Mouse (Mus musculus) embryo, embryonic 10.5 days (tissue): ENCODE data around the gene Fpr1.
A peak's percentile ranks its signal among the peaks of the same experiment; 100 is the strongest.
"Not testable (repeated sequence)": the region's sequence is repeated elsewhere in the genome, so short reads cannot be mapped to it uniquely, and the experiment has no call there.

ENCODE experiments used
- DNase-seq: peaks from one replicate; pipeline ENCODE4 v3.0.0-alpha.2; 2015; ENCODE audit warnings: low spot score

Fpr1 gene

DNA sequence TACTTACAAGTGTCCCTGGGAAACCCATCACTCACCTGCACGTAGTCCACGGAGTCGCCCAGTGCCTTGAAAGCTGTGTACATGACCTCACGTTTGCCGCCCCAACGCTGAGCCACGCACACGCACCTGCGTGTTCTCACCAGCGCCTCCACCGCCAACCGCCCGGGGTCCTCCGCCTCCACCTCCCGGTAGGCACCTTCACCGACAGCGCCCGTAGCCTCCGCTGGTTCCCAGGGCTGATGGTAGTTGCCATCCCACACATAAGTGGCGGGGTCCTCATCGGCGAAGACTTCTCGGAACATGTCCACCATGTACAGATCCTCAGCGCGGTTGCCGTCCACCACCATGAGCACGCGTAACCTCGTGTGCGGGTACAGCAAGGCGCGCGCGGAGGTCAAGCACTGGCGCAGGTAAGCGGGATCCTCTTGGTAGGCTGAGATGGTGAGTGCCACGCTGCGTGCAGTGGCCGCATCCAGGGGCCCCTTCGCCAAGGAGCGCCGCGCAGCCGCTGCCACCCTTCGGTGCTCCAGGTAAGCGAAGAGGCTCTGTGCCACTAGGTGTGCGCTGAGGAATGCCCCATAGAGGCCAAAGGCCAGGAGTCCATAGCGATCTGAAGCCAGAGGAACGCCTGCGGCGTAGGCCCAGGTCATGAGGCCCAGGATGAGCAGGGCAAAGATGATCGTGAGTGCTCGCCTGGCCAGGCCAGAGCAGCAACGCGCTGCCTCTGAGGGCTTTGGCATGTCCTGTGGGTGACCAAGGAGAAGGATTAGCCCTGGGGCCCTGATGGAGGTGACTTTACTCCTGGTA is 33.6 kb downstream of the Fpr1 start:
- DNase-seq = no peak

- no peak for DNase-seq
Observed at GRCm38 (mm10) chr17:17848988-17849387, 34.8 kb downstream of the Fpr1 start.

DNA sequence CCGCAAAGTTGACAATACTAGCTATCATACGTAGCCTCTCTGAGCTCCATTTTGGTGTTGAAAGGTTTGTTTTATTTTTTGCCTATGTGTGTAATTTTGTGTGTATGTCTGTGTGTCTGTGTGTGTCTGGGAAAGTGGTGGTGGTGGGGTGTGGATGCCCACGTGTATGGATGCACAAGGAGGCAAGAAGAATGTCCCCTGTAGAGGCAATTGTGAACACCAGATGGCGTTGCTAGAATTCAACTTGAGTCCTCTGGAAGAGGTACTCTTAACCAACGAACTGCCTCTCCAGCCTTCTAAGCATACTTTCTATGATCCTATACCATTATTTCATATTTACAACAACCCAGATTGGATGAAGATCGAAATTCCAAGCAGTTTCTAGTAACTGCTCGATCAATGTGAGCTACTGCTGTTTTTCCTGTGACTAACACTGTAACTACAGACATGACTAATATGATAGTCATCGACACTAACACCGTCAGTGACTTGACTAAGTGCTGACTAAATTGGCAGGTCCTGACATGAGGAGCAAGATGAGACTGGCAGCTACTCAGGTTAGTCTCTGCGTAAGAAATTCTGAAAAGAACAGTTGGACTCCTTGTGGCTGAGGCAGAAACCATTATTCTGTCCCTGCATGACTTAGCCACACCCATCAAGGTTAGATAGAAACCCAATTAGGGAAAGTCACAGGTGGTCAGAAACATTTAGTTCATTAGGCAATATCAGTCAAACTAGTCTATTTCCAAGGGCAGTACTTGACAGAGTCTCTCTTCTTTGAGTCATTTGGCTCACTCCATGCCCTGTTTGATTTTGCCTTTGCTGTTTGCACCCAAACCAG is 38.3 kb downstream of the Fpr1 start:
- no peak for DNase-seq

DNA sequence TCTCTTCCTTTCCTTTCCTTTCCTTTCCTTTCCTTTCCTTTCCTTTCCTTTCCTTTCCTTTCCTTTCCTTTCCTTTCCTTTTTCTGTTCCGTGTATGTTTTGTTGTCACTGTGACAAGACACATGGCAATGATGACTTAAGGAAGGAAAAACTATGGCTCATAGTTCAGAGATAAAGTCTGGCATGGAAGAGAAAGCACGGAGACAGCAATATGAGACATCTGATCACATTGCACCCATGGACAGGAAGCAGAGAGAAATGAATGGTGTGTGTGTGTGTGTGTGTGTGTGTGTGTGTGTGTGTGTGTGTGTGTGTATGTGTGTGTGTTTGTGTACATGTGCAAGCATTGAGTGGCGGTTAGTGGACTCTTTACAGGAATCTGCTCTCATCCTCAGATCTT is 39.1 kb downstream of the Fpr1 start:
- not testable (repeated sequence) for DNase-seq

GRCm38 (mm10) chr17:17843534-17844261 is 40.0 kb downstream of the Fpr1 start:
- DNase-seq = no peak

- no peak for DNase-seq
Observed at GRCm38 (mm10) chr17:17840796-17841195, 42.9 kb downstream of the Fpr1 start.

- no peak for DNase-seq
Observed at GRCm38 (mm10) chr17:17839276-17839675, 44.5 kb downstream of the Fpr1 start.

- DNase-seq = peak; percentile 95
Observed at GRCm38 (mm10) chr17:17837919-17838701, 45.6 kb downstream of the Fpr1 start.

- peak; percentile 37 for DNase-seq
Observed at GRCm38 (mm10) chr17:17837426-17837825, 46.3 kb downstream of the Fpr1 start.

- no peak for DNase-seq
Observed at GRCm38 (mm10) chr17:17836101-17836500, 47.6 kb downstream of the Fpr1 start.

- DNase-seq = peak; percentile 44
Observed at GRCm38 (mm10) chr17:17834896-17835295, 48.8 kb downstream of the Fpr1 start.

GRCm38 (mm10) chr17:17830731-17831130 is 53.0 kb downstream of the Fpr1 start:
- no peak for DNase-seq

DNA sequence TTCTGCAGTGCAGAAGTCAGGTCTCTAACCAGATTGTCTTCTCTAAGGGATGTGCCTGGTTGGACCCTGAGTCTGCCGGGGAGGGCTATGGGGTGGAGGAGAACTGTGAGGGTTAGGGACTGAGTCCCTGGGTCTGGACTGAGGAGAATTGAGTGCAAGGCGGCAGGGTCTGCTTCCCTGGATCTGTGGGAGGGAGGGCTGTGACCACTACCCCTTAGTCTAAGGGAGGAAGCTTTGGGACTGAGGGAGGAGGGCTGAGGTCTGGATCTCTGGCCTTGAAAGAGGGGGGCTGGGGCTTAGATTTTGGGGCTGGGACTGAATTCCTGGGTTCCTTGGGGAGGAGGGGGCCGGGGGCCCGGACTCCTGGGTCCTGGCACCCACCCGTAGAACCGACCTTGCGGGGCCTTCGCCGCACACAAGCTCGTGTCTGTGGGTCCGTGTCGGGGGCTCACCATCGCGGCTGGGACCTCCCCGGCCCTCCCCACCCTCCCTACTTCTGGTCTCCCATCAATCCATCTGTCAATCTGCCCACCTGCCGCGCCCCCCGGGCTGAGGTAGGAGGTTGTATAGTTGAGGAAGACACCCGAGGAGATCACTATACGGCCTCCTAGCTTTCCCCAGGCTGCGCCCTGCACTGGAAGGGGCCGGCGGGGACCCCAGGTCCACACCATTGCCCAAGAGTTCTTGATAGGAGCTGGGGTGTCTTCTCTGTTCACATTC is 53.8 kb downstream of the Fpr1 start:
- no peak for DNase-seq

- no peak for DNase-seq
Observed at GRCm38 (mm10) chr17:17829052-17829785, 54.5 kb downstream of the Fpr1 start.

DNA sequence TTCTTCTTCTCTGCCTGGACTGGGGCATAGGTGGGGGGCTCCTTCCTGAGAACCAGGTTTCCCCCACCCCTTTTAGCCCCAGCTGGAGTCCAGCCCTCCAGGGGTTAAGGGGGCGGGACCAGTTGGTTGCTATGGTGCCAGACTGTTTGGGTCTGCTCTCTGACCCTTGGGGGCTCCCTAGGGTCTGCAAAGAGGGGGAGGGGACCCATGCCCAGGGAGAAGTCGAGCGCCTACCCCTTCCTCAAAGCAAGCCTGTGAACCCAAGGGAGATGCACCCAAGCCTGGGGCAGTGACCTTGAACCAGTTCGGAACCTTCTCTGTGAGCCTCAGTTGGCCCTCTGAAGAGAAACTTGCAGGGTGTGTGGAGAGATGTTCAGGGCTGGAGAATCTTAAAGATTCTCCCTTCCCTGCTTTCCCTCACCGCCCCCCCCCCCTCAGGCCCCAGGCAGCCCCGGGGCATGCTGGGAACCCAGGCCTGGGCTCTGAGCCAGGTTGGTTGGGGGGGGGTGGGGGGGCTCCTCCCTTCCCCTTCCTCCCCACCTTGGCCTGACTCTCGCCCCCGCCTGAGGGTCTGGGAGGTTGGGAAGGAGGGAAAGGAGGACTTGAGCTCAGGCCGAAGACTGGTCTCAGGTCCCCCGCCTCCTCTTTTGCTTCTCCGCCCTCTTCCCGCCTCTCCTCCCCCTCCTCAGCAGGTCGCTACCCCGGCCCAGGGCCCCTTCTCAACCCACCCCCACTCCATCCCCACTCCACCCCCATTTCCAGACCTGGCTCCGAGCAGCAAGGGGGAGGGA is 55.4 kb downstream of the Fpr1 start:
- peak; percentile 93 for DNase-seq

DNA sequence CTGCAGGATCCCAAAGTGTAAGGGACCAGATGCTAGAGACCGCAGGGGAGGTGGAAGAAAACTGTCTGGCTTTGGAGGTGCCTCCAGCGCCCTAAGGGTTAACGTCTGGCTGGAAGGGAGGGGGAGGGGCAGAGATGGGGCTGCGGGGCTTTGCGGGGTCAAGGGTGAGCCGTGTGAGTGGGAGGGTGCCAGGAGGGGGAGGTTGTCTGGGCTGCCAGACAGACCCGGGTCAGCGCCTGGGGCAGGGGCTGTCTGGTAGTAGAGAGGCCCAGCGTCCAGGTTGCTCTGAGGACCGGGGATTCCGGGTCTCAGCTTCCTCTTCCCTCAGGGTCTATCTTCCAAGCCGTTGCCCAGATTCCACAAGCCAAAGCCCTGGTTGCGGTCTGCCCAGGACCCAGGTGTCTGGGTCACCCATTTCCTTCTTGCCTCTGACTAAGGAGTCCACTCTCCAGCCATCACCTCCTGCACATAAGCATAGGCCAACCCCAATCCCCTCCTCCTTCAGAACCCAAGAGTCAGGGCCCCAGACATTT is 56.0 kb downstream of the Fpr1 start:
- peak; percentile 94 for DNase-seq

DNA sequence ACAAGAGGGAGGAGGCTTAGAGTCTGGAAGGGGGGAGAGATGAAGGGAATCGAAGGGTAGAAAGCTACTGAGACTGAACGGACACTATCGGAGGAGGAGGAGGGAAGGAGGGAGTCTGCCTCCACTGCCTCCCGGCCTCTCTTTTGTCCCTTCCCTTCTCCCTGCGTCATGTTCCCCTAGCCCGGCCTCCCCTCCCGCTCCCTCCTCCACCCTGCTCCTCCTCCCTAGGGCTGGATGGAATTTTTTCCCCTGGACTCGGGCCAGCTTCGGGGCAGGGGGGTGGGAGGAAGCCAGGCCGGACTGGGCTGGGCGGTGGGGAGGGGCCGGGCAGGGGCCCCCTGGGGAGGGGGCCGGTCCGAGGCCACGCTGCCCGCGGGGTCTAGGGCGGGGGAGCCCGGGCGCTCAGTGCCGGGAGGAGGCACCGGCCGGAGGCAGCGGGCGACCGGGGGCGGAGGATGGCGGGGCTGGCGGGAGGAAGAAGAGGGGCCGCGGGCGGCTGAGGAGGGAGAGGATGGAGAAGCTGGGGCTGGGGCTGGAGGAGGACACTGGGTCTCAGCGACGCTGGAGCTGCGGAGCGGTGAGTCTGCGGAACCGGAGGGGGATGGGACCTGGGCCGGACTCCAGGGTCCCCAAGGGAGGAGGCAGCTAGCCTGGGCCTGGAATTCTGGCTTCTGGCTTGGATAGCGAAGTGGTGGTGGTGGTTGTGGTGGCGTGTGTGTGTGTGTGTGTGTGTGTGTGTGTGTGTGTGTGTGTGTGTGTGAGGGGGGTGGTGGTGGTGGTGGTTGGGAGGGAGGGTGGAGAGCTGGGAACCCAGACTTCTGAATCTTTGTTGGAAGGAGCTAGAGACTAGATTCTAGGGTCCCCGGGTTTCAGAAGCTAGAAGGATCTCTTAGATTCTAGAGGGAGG is 56.7 kb downstream of the Fpr1 start, which contains the start of gene Spaca6:
TSS of gene Spaca6 (plus strand) at position 408 of the 907 bp plus-strand sequence.
- DNase-seq = peak; percentile 94
